Mouse (Mus musculus): Measurements from ENCODE around the gene Tnf. TPM values are rescaled to one million over a fixed set of nuclear protein-coding genes. Genes with fewer than 3 reads are reported as not detected.
"Not testable (repeated sequence)": the region's sequence is repeated elsewhere in the genome, so short reads cannot be mapped to it uniquely, and the experiment has no call there.

Gene Tnf
- polyA plus RNA-seq, 1 experiment from 2014 or later = 0.64 TPM

DNA sequence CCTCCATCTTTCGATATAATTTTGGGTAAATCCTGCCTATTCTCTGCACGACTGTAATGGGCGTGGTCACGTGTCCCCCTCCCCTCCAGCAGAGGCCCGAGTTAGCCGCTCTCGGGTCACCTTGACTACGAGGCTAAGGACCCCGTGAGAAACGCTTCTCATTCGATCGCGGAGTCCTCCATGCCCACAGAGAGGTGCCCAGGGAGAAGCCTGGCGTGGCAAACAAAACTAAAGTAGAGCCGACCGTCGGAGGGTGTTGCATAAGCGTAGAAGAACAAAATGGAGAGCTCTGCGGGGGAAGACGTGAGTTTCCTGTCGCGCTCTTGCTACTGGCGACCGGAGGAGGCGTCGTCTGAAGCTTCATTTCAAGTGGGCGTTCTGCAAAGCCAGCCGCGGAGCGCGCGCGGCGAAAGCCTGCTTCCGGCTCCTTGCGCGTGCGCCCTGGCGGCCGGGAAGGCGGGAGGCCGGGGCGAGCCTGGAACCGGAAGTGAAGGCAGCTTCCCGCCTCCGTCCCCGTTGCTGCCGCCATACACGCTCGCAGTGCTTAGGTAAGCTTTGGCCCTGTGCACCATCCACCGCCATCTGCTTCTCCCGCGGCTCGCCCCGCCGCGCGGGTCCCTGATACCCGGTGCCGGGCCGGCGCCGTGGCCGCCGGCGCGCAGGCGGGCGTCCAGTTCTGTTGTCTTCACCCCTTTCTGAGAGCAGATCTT lies 39.7 kb upstream of the Tnf start, which contains the start of gene Ddx39b:
Ddx39b (plus strand) TSS at position 442 of the 710 bp plus-strand sequence.
- Histone ChIP-seq H3K9ac (peak within 1 kb of the TSS; percentile 92), H3K4me1 (peaks cover 50% of the 10 kb centered on the region), H3K9me3 (no peaks in the 10 kb centered on the region), H3K4me2 (peak within 1 kb of the TSS; percentile 76), H3K4me3 (peak within 1 kb of the TSS; percentile 89), H3K36me3 (peaks cover 30% of the 10 kb centered on the region), H3K27me3 (no peaks in the 10 kb centered on the region), H3K27ac (peak within 1 kb of the TSS; percentile 98)
- ATAC-seq (ENCODE audit: insufficient number of reproducible peaks, low FRiP score, low TSS enrichment, low read depth) = peak; percentile 93
- WGBS = under 1% methylated on average over 69 of the region's 69 CpGs

GRCm38 (mm10) chr17:35240384-35241304 lies 38.8 kb upstream of the Tnf start:
- Histone ChIP-seq H3K9me3 (no peaks in the 10 kb centered on the region), H3K4me1 (peaks cover 46% of the 10 kb centered on the region), H3K4me3 (peak overlapping the region; percentile 89), H3K4me2 (peak overlapping the region; percentile 76), H3K27me3 (no peaks in the 10 kb centered on the region), H3K36me3 (peaks cover 22% of the 10 kb centered on the region), H3K9ac (peak overlapping the region; percentile 18), H3K27ac (peak overlapping the region; percentile 98)
- ATAC-seq (ENCODE audit: insufficient number of reproducible peaks, low FRiP score, low TSS enrichment, low read depth) = no peak; the same call in 1 of the 2 replicates
- WGBS = 22% methylated on average over 12 of the region's 12 CpGs

DNA sequence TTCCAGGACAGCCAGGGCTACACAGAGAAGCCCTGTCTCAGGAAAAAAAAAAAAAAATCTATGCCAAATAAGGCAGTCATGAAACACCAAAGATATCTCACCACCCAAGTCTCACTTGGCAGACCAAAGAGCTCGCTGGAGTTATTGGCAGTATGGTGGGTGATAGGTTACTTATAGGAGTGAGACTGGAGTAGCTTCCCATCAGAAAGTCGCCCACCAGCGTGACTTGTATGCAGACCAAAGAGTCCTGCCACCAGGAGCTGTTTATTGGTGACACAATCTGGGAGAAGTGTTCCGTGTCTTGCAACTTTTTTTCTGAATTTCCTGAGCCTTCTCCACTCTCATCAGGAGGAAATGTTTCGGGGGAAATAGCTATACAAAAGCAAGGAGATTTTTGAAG lies 37.9 kb upstream of the Tnf start:
- H3K4me1 ChIP-seq = peaks cover 36% of the 10 kb centered on the region
- no peak overlapping the region for H3K9ac ChIP-seq
- H3K27me3 ChIP-seq = no peaks in the 10 kb centered on the region
- no peak overlapping the region for H3K4me3 ChIP-seq
- H3K27ac ChIP-seq = no peak overlapping the region
- H3K36me3 ChIP-seq = peaks cover 12% of the 10 kb centered on the region
- no peaks in the 10 kb centered on the region for H3K9me3 ChIP-seq
- H3K4me2 ChIP-seq = no peak overlapping the region
- ATAC-seq (ENCODE audit: insufficient number of reproducible peaks, low FRiP score, low TSS enrichment, low read depth) = no peak
- whole genome bisulfite sequencing = 80% methylated on average over 5 of the region's 5 CpGs

GRCm38 (mm10) chr17:35237504-35237903 lies 35.7 kb upstream of the Tnf start:
- no peak overlapping the region for H3K27ac ChIP-seq
- ATAC-seq (ENCODE audit: insufficient number of reproducible peaks, low FRiP score, low TSS enrichment, low read depth) = no peak
- H3K4me3 ChIP-seq = no peak overlapping the region
- no peaks in the 10 kb centered on the region for H3K9me3 ChIP-seq
- H3K4me2 ChIP-seq = no peak overlapping the region
- H3K9ac ChIP-seq = no peak overlapping the region
- no peaks in the 10 kb centered on the region for H3K27me3 ChIP-seq
- H3K36me3 ChIP-seq = 0 out of 2 replicates have a peak, but pooled peaks cover 2% of the 10 kb centered on the region
- 86% methylated on average over 12 of the region's 12 CpGs for WGBS
- peaks cover 36% of the 10 kb centered on the region for H3K4me1 ChIP-seq

DNA sequence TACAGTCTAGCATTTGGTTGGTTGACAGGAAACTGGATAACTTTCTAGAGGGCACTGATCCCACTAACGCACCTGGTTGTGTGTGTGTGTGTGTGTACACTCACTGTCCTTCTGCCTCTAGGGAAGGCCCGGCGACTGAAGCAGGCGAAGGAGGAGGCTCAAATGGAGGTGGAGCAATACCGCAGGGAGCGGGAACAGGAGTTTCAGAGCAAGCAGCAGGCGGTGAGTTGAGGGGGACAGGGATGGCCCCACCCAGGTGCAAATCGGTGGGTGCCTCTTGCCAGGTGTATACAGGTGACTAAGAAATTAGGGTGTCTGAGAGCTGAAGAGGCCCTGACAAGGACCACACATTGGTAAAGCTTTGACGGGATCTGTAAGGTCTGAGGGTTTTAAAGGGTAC lies 35.2 kb upstream of the Tnf start:
- H3K9ac ChIP-seq = no peak overlapping the region
- 0 out of 2 replicates have a peak, but pooled peaks cover 2% of the 10 kb centered on the region for H3K36me3 ChIP-seq
- no peak overlapping the region for H3K4me2 ChIP-seq
- H3K4me1 ChIP-seq = peaks cover 41% of the 10 kb centered on the region
- no peaks in the 10 kb centered on the region for H3K27me3 ChIP-seq
- no peak overlapping the region for H3K27ac ChIP-seq
- ATAC-seq (ENCODE audit: insufficient number of reproducible peaks, low FRiP score, low TSS enrichment, low read depth) = no peak
- no peak overlapping the region for H3K4me3 ChIP-seq
- H3K9me3 ChIP-seq = no peaks in the 10 kb centered on the region
- WGBS = 75% methylated on average over 9 of the region's 9 CpGs

DNA sequence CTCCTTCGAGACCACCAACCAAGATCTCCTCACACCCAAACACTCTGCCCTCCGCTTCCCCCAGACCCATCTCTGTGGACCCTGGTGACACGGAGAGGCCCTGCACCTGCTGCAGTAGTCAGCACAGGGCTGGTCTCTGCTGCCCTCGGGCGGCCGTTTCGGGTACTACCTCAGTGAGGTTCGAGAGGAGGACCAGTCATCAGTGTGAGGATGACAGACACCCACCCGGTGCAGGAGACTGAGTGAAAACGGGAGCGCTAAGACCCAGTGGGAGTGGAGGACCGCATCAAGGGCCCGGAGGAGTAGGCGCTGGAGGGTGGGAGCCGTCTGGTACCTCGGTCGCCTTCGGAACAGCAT lies 34.6 kb upstream of the Tnf start:
- H3K4me3 ChIP-seq = peak overlapping the region; percentile 57
- H3K9me3 ChIP-seq = no peaks in the 10 kb centered on the region
- under 1% methylated on average over 18 of the region's 18 CpGs for WGBS
- no peaks in the 10 kb centered on the region for H3K27me3 ChIP-seq
- peak overlapping the region; percentile 96 for H3K27ac ChIP-seq
- H3K4me2 ChIP-seq = peak overlapping the region; percentile 80
- H3K9ac ChIP-seq = peak overlapping the region; percentile 59
- ATAC-seq (ENCODE audit: insufficient number of reproducible peaks, low FRiP score, low TSS enrichment, low read depth) = peak; percentile 50
- H3K4me1 ChIP-seq = peaks cover 45% of the 10 kb centered on the region
- H3K36me3 ChIP-seq = peaks cover 3% of the 10 kb centered on the region; the same call in 1 of the 2 replicates

- peaks cover 9% of the 10 kb centered on the region for H3K36me3 ChIP-seq
- H3K4me2 ChIP-seq = peak within 1 kb of the TSS; percentile 80
- no peaks in the 10 kb centered on the region for H3K27me3 ChIP-seq
- H3K9me3 ChIP-seq = no peaks in the 10 kb centered on the region
- peak within 1 kb of the TSS; percentile 96 for H3K27ac ChIP-seq
- under 1% methylated on average over 35 of the region's 35 CpGs for WGBS
- peaks cover 42% of the 10 kb centered on the region for H3K4me1 ChIP-seq
- peak within 1 kb of the TSS; percentile 59 for H3K9ac ChIP-seq
- ATAC-seq (ENCODE audit: insufficient number of reproducible peaks, low FRiP score, low TSS enrichment, low read depth) = peak; percentile 86
- H3K4me3 ChIP-seq = peak within 1 kb of the TSS; percentile 57
These were observed 34.0 kb upstream of the Tnf start, which contains the start of gene Nfkbil1 for GRCm38 (mm10) chr17:35235614-35236389. Gene Nfkbil1, minus strand, starts transcription at chr17:35235792.

DNA sequence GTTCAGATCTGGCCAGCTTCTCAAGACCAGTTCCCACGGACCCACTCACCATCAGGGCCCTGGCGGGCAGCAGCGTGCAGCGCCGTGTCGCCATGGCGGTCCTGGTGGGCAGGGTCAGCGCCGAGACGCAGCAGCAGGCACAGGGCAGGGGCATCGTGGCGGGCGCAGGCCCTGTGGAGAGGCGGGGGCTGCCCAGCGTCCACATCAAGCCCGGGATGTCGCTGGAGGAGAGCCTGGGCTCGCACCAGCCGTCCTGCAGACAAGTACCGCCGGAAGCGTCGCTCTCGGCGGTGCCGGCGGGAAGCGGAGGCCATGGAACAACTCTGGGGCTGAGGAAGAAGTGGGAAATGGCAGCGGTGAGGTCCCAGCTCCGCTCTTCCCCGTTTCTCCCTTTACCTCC lies 33.1 kb upstream of the Tnf start:
- WGBS = 5% methylated on average over 31 of the region's 31 CpGs
- peak overlapping the region; percentile 57 for H3K4me3 ChIP-seq
- peak overlapping the region; percentile 80 for H3K4me2 ChIP-seq
- no peaks in the 10 kb centered on the region for H3K9me3 ChIP-seq
- H3K9ac ChIP-seq = peak overlapping the region; percentile 59
- H3K27me3 ChIP-seq = no peaks in the 10 kb centered on the region
- H3K4me1 ChIP-seq = peaks cover 34% of the 10 kb centered on the region
- peaks cover 15% of the 10 kb centered on the region for H3K36me3 ChIP-seq
- peak overlapping the region; percentile 96 for H3K27ac ChIP-seq
- ATAC-seq (ENCODE audit: insufficient number of reproducible peaks, low FRiP score, low TSS enrichment, low read depth) = no peak

DNA sequence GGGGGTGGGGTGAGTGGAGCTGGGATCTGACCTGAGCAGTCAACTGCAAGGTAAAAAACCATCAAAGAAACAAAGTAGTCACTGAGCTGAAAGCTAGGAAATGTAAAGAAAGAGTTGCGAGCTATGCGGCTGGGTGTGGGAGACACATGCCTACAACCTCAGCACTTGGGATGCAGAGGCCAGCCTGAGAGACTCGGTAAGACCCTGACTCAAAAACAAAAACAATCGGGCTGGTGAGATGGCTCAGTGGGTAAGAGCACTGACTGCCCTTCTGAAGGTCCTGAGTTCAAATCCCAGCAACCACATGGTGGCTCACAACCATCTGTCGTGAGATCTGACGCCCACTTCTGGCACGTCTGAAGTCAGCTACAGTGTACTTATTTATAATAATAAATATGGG lies 32.3 kb upstream of the Tnf start:
- H3K27ac ChIP-seq = 0 out of 2 replicates have a peak overlapping the region, but pooled peaks have one; percentile 96
- 86% methylated on average over 7 of the region's 7 CpGs for WGBS
- not testable (repeated sequence) for H3K27me3 ChIP-seq; ATAC-seq (ENCODE audit: insufficient number of reproducible peaks, low FRiP score, low TSS enrichment, low read depth); H3K9ac ChIP-seq; H3K9me3 ChIP-seq
- H3K4me2 ChIP-seq = peak overlapping the region; percentile 80
- peaks cover 23% of the 10 kb centered on the region for H3K36me3 ChIP-seq
- peaks cover 34% of the 10 kb centered on the region for H3K4me1 ChIP-seq
- peak overlapping the region; percentile 57 for H3K4me3 ChIP-seq

- Histone ChIP-seq H3K4me3 (peak within 1 kb of the TSS; percentile 57), H3K36me3 (peaks cover 30% of the 10 kb centered on the region), H3K4me2 (peak within 1 kb of the TSS; percentile 80), H3K27ac (peak within 1 kb of the TSS; percentile 96), H3K4me1 (peaks cover 34% of the 10 kb centered on the region), H3K27me3 (no peaks in the 10 kb centered on the region), H3K9me3 (no peaks in the 10 kb centered on the region), H3K9ac (no peak within 1 kb of the TSS)
- 56% methylated on average over 18 of the region's 18 CpGs for WGBS
- ATAC-seq (ENCODE audit: insufficient number of reproducible peaks, low FRiP score, low TSS enrichment, low read depth) = no peak
These were observed 31.5 kb upstream of the Tnf start, which contains the start of gene Atp6v1g2 for GRCm38 (mm10) chr17:35233114-35233980. Gene Atp6v1g2, plus strand, starts transcription at chr17:35233660.
